Mouse (Mus musculus): ENCODE data around the gene Zbtb22.
"Not testable (repeated sequence)": the region's sequence is repeated elsewhere in the genome, so short reads cannot be mapped to it uniquely, and the experiment has no call there.

GRCm38 (mm10) chr17:33904835-33905234 lies 10.9 kb upstream of the Zbtb22 start, which contains the start of gene Platr17:
- TF ChIP-seq EP300, CTCF (IDR thresholded peaks at IDR 0.05; ENCODE audit: low read depth): not testable (repeated sequence)
